Mouse (Mus musculus) small intestine, adult 10 weeks (tissue): Measurements from ENCODE around the gene Rbm38. TPM values are rescaled to one million over a fixed set of nuclear protein-coding genes. Genes with fewer than 3 reads are reported as not detected.

Experiments used
- polyA plus RNA-seq: library from polyadenylated mRNA; stranded (reverse); fragments of 350-450 nt; fragmentation: Illumina TruSeq; extraction: RNeasy Lipid Tissue Mini Kit (QIAGEN cat#74804); gene quantifications from one replicate; pipeline ENCODE4 v1.2.3, GENCODE M21; 2014; ENCODE audit warnings: low replicate concordance

The Rbm38 gene
- polyA plus RNA-seq, result 0.19 TPM

GRCm38 (mm10) chr2:173020430-173020829 is at the start of gene Rbm38:
Gene Rbm38, plus strand, starts transcription at chr2:173020498.

GRCm38 (mm10) chr2:172977409-172978130 is 42.7 kb upstream of the Rbm38 start, which contains the start of gene Spo11:
Gene Spo11, plus strand, starts transcription at chr2:172977700.

GRCm38 (mm10) chr2:172999630-173000284 is 20.5 kb upstream of the Rbm38 start, which contains the start of gene Rae1:
Gene Rae1, plus strand, starts transcription at chr2:173000117.

Other genes with a start within 250 kb of the Rbm38 start
- 0.56 TPM for gene Bmp7, start 80.2 kb upstream of the Rbm38 start, polyA plus RNA-seq
- gene Spo11, start 42.8 kb upstream of the Rbm38 start, polyA plus RNA-seq, result 0.67 TPM
- 25.4 TPM for gene Rae1, start 20.4 kb upstream of the Rbm38 start, polyA plus RNA-seq
- gene Ctcfl, start 99.0 kb downstream of the Rbm38 start, polyA plus RNA-seq, result 0.22 TPM
- gene Pck1, start 132.6 kb downstream of the Rbm38 start, polyA plus RNA-seq, result 68.7 TPM
- 15.4 TPM for gene Zbp1, start 198.4 kb downstream of the Rbm38 start, polyA plus RNA-seq